Mouse (Mus musculus) liver, adult 2 months (tissue): ENCODE results near the gene Cd300ld3.

ENCODE experiments used
- CTCF ChIP-seq: fragments of 200-500 bp; IDR thresholded peaks from 2 replicates; pipeline ENCODE4 v1.5.1; 2011; ENCODE audit warnings: low read depth, low read length, control low read depth
- POLR2A ChIP-seq: fragments of 200-500 bp; IDR thresholded peaks from 2 replicates; pipeline ENCODE4 v1.6.1; 2011; ENCODE audit warnings: low read length, control low read depth; ENCODE audit not compliant: insufficient read depth; ENCODE audit errors: extremely low read depth

DNA sequence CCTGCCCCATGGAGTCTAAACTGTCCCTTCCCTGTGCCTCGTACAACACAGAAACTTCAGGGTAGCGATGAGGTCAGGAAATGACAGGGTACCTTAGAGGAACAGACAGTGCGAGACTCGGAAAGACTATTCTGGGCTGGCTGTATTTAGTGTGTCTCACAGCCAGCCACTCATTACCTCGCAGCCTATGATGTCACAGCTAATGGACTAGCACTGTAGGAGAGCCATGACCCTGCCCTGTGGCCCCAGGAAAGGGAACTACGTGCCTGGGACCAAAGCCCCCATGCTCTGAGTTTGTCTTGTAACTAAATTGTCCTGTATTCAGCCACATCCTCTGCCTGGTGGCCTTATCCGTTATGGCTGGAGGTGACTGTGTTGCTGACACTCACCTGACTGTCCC is 27.2 kb upstream of the Cd300ld3 start:
- no peak for TF ChIP-seq CTCF
- TF ChIP-seq POLR2A, result no peak
